Mouse (Mus musculus): ENCODE measurements around the gene Aco2. TPM values are rescaled to one million over a fixed set of nuclear protein-coding genes. Genes with fewer than 3 reads are reported as not detected.

Aco2 gene
- polyA plus RNA-seq, 1 experiment from 2014 or later = 87.0 TPM

GRCm38 (mm10) chr15:81859330-81860255 is 12.5 kb upstream of the Aco2 start:
- DNase-seq (peak; percentile 87), ATAC-seq (peak; percentile 71)
- Histone ChIP-seq H3K4me3 (ENCODE audit: low read depth, low read length) (peak overlapping the region; percentile 97), H3K9ac (replicated peaks) (peak overlapping the region; percentile 93), H3K36me3 (replicated peaks; ENCODE audit: insufficient read depth, low read length) (peaks cover 5% of the 10 kb centered on the region; the same call in 1 of the 2 replicates), H3K27ac (ENCODE audit: low read depth) (peak overlapping the region; percentile 97), H3K4me2 (ENCODE audit: low read depth, low read length) (peak overlapping the region; percentile 89), H3K27me3 (ENCODE audit: insufficient read depth, low read length) (no peaks in the 10 kb centered on the region), H3K9me3 (ENCODE audit: low read length) (no peaks in the 10 kb centered on the region), H3K4me1 (ENCODE audit: insufficient read depth) (peaks cover 22% of the 10 kb centered on the region)
- WGBS (ENCODE audit: insufficient replicate concordance) = under 1% methylated on average over 39 of the region's 39 CpGs
- TF ChIP-seq CTCF (IDR thresholded peaks at IDR 0.05; ENCODE audit: low read depth) (no peak), EP300 (IDR thresholded peaks at IDR 0.05; ENCODE audit: low read depth) (peak; percentile 13; the same call in 1 of the 2 replicates)

GRCm38 (mm10) chr15:81860471-81861135 is 11.5 kb upstream of the Aco2 start:
- Histone ChIP-seq H3K9me3 (ENCODE audit: low read length) (no peaks in the 10 kb centered on the region), H3K4me3 (ENCODE audit: low read depth, low read length) (peak overlapping the region; percentile 97), H3K4me2 (ENCODE audit: low read depth, low read length) (peak overlapping the region; percentile 89), H3K9ac (replicated peaks) (no peak overlapping the region), H3K4me1 (ENCODE audit: insufficient read depth) (peaks cover 16% of the 10 kb centered on the region), H3K36me3 (replicated peaks; ENCODE audit: insufficient read depth, low read length) (peaks cover 14% of the 10 kb centered on the region), H3K27me3 (ENCODE audit: insufficient read depth, low read length) (no peaks in the 10 kb centered on the region), H3K27ac (ENCODE audit: low read depth) (peak overlapping the region; percentile 97)
- 27% methylated on average over 8 of the region's 8 CpGs for WGBS (ENCODE audit: insufficient replicate concordance)
- TF ChIP-seq EP300 (IDR thresholded peaks at IDR 0.05; ENCODE audit: low read depth) = no peak
- TF ChIP-seq CTCF (IDR thresholded peaks at IDR 0.05; ENCODE audit: low read depth) = no peak
- ATAC-seq (no peak), DNase-seq (no peak)

- no peak for ATAC-seq
- no peak for DNase-seq
- TF ChIP-seq EP300 (IDR thresholded peaks at IDR 0.05; ENCODE audit: low read depth) (no peak), CTCF (IDR thresholded peaks at IDR 0.05; ENCODE audit: low read depth) (no peak)
- no peaks in the 10 kb centered on the region for H3K27me3 ChIP-seq (ENCODE audit: insufficient read depth, low read length)
- H3K4me2 ChIP-seq (ENCODE audit: low read depth, low read length) = no peak overlapping the region
- peaks cover 50% of the 10 kb centered on the region for H3K36me3 ChIP-seq (replicated peaks; ENCODE audit: insufficient read depth, low read length)
- no peak overlapping the region for H3K27ac ChIP-seq (ENCODE audit: low read depth)
- 89% methylated on average over 7 of the region's 7 CpGs for WGBS (ENCODE audit: insufficient replicate concordance)
- no peaks in the 10 kb centered on the region for H3K9me3 ChIP-seq (ENCODE audit: low read length)
- no peak overlapping the region for H3K4me3 ChIP-seq (ENCODE audit: low read depth, low read length)
- peaks cover 8% of the 10 kb centered on the region for H3K4me1 ChIP-seq (ENCODE audit: insufficient read depth)
- no peak overlapping the region for H3K9ac ChIP-seq (replicated peaks)
These were observed 7.9 kb upstream of the Aco2 start for GRCm38 (mm10) chr15:81864238-81864637.

- peak overlapping the region; percentile 89 for H3K4me2 ChIP-seq (ENCODE audit: low read depth, low read length)
- no peak for TF ChIP-seq EP300 (IDR thresholded peaks at IDR 0.05; ENCODE audit: low read depth)
- TF ChIP-seq CTCF (IDR thresholded peaks at IDR 0.05; ENCODE audit: low read depth) = no peak
- H3K27me3 ChIP-seq (ENCODE audit: insufficient read depth, low read length) = no peaks in the 10 kb centered on the region
- peaks cover 57% of the 10 kb centered on the region for H3K36me3 ChIP-seq (replicated peaks; ENCODE audit: insufficient read depth, low read length)
- H3K4me1 ChIP-seq (ENCODE audit: insufficient read depth) = peaks cover 17% of the 10 kb centered on the region
- WGBS (ENCODE audit: insufficient replicate concordance) = 80% methylated on average over 5 of the region's 5 CpGs
- H3K9me3 ChIP-seq (ENCODE audit: low read length) = no peaks in the 10 kb centered on the region
- no peak overlapping the region for H3K9ac ChIP-seq (replicated peaks)
- no peak for DNase-seq
- H3K27ac ChIP-seq (ENCODE audit: low read depth) = peak overlapping the region; percentile 2; the same call in 1 of the 2 replicates
- H3K4me3 ChIP-seq (ENCODE audit: low read depth, low read length) = no peak overlapping the region
- no peak for ATAC-seq
These were observed 2.1 kb upstream of the Aco2 start for GRCm38 (mm10) chr15:81869985-81870384.

GRCm38 (mm10) chr15:81871604-81872261 is 376 bp upstream of the Aco2 start, which contains the start of gene Phf5a:
Gene Phf5a (minus strand): TSS chr15:81871911.
- H3K36me3 ChIP-seq (replicated peaks; ENCODE audit: insufficient read depth, low read length) = peaks cover 39% of the 10 kb centered on the region
- H3K4me3 ChIP-seq (ENCODE audit: low read depth, low read length) = peak within 1 kb of the TSS; percentile 95
- H3K9me3 ChIP-seq (ENCODE audit: low read length) = no peaks in the 10 kb centered on the region
- H3K27me3 ChIP-seq (ENCODE audit: insufficient read depth, low read length) = no peaks in the 10 kb centered on the region
- H3K9ac ChIP-seq (replicated peaks) = peak within 1 kb of the TSS; percentile 86
- ATAC-seq = peak; percentile 91
- H3K4me2 ChIP-seq (ENCODE audit: low read depth, low read length) = peak within 1 kb of the TSS; percentile 90
- H3K4me1 ChIP-seq (ENCODE audit: insufficient read depth) = peaks cover 17% of the 10 kb centered on the region
- 2% methylated on average over 30 of the region's 30 CpGs for WGBS (ENCODE audit: insufficient replicate concordance)
- peak within 1 kb of the TSS; percentile 99 for H3K27ac ChIP-seq (ENCODE audit: low read depth)
- TF ChIP-seq CTCF (IDR thresholded peaks at IDR 0.05; ENCODE audit: low read depth) (no peak), EP300 (IDR thresholded peaks at IDR 0.05; ENCODE audit: low read depth) (peak; percentile 98)
- DNase-seq = peak; percentile 95

Data from liver, postnatal 0 days (tissue).